Mouse (Mus musculus) common myeloid progenitor, adult 5-6 weeks (primary cell): ENCODE results near the gene Arsb. TPM values are rescaled to one million over a fixed set of nuclear protein-coding genes. Genes with fewer than 3 reads are reported as not detected.

Experiments used
- ATAC-seq: replicated peaks from 2 replicates; pipeline ENCODE4 v1.8.0; 2016; ENCODE audit warnings: low read depth, mild to moderate bottlenecking, moderate TSS enrichment, inconsistent platforms; ENCODE audit not compliant: poor library complexity, severe bottlenecking
- total RNA-seq: library from RNA; stranded (forward); fragments of 200-1000, 187-1606 nt; gene quantifications from 2 replicates; pipeline ENCODE4 v1.2.3, GENCODE M21; 2017

Gene Arsb
- total RNA-seq, 1 experiment from 2014 or later: 10.2 TPM

GRCm38 (mm10) chr13:93879426-93879825 is 108.0 kb downstream of the Arsb start:
- ATAC-seq: no peak

- ATAC-seq: no peak
These were observed 110.7 kb downstream of the Arsb start for GRCm38 (mm10) chr13:93882132-93882531.

GRCm38 (mm10) chr13:93886999-93887398 is 115.6 kb downstream of the Arsb start:
- no peak for ATAC-seq

- no peak for ATAC-seq
These were observed 116.8 kb downstream of the Arsb start for GRCm38 (mm10) chr13:93888196-93888595.

- ATAC-seq: no peak
These were observed 117.5 kb downstream of the Arsb start for GRCm38 (mm10) chr13:93888916-93889315.

GRCm38 (mm10) chr13:93889991-93890390 is 118.6 kb downstream of the Arsb start:
- ATAC-seq: no peak

- ATAC-seq: no peak
These were observed 119.8 kb downstream of the Arsb start for GRCm38 (mm10) chr13:93891276-93891675.

GRCm38 (mm10) chr13:93892101-93892500 is 120.7 kb downstream of the Arsb start:
- ATAC-seq: no peak

GRCm38 (mm10) chr13:93894105-93894504 is 122.7 kb downstream of the Arsb start:
- ATAC-seq: no peak

- ATAC-seq: no peak
These were observed 124.0 kb downstream of the Arsb start for GRCm38 (mm10) chr13:93895430-93895829.

- peak; percentile 53 for ATAC-seq
These were observed 126.8 kb downstream of the Arsb start for GRCm38 (mm10) chr13:93897943-93898826.

GRCm38 (mm10) chr13:93899378-93900256 is 128.2 kb downstream of the Arsb start:
- ATAC-seq: no peak

GRCm38 (mm10) chr13:93900934-93901626 is 129.7 kb downstream of the Arsb start:
- peak; percentile 57 for ATAC-seq

GRCm38 (mm10) chr13:93902126-93902525 is 130.7 kb downstream of the Arsb start:
- ATAC-seq: no peak

GRCm38 (mm10) chr13:93906552-93907245 is 135.3 kb downstream of the Arsb start:
- no peak for ATAC-seq

GRCm38 (mm10) chr13:93907971-93908370 is 136.5 kb downstream of the Arsb start:
- no peak for ATAC-seq

GRCm38 (mm10) chr13:93909847-93910246 is 138.4 kb downstream of the Arsb start:
- ATAC-seq: no peak

GRCm38 (mm10) chr13:93911037-93911436 is 139.6 kb downstream of the Arsb start:
- no peak for ATAC-seq

- ATAC-seq: no peak
These were observed 141.0 kb downstream of the Arsb start for GRCm38 (mm10) chr13:93912326-93912915.
